Mouse (Mus musculus): ENCODE results near the gene Ccnh. TPM values are rescaled to one million over a fixed set of nuclear protein-coding genes. Genes with fewer than 3 reads are reported as not detected.
A peak's percentile ranks its signal among the peaks of the same experiment; 100 is the strongest.
"Not testable (repeated sequence)": the region's sequence is repeated elsewhere in the genome, so short reads cannot be mapped to it uniquely, and the experiment has no call there.

The Ccnh gene
- 97.9 and 105 TPM in 2 replicates for polyA plus RNA-seq (2016; fragmentation: Nextera tagmentation; extraction: Ambion mirVana)

- peaks cover 6% of the 10 kb centered on the region; the same call in 1 of the 2 replicates for H3K4me1 ChIP-seq
- H3K36me3 ChIP-seq: peaks cover 27% of the 10 kb centered on the region
- no peaks in the 10 kb centered on the region for H3K9me3 ChIP-seq (replicated peaks)
- DNase-seq (ENCODE audit: low spot score): peak; percentile 93
- peak within 1 kb of the TSS; percentile 91 for H3K27ac ChIP-seq
- H3K27me3 ChIP-seq (ENCODE audit: low read depth, poor library complexity, severe bottlenecking): no peaks in the 10 kb centered on the region
- WGBS: 2% methylated on average over 44 of the region's 44 CpGs
- H3K4me3 ChIP-seq: peak within 1 kb of the TSS; percentile 95
Observed at GRCm38 (mm10) chr13:85188903-85189643, at the start of gene Ccnh. TSS of gene Ccnh (plus strand) at chr13:85189408.

- H3K4me1 ChIP-seq; H3K27ac ChIP-seq; DNase-seq (ENCODE audit: low spot score); H3K27me3 ChIP-seq (ENCODE audit: low read depth, poor library complexity, severe bottlenecking); H3K36me3 ChIP-seq; H3K9me3 ChIP-seq (replicated peaks); H3K4me3 ChIP-seq: not testable (repeated sequence)
- 94% methylated on average over 16 of the region's 16 CpGs for WGBS
Observed at GRCm38 (mm10) chr13:85143361-85143760, 45.8 kb upstream of the Ccnh start.

- no peaks in the 10 kb centered on the region for H3K27me3 ChIP-seq (ENCODE audit: low read depth, poor library complexity, severe bottlenecking)
- H3K36me3 ChIP-seq: no peaks in the 10 kb centered on the region
- H3K4me3 ChIP-seq: no peak overlapping the region
- no peaks in the 10 kb centered on the region for H3K4me1 ChIP-seq
- DNase-seq (ENCODE audit: low spot score): no peak
- no peaks in the 10 kb centered on the region for H3K9me3 ChIP-seq (replicated peaks)
- no peak overlapping the region for H3K27ac ChIP-seq
Observed at GRCm38 (mm10) chr13:85146471-85146870, 42.7 kb upstream of the Ccnh start.

- Histone ChIP-seq H3K4me3 (no peak overlapping the region), H3K4me1 (no peaks in the 10 kb centered on the region), H3K27me3 (ENCODE audit: low read depth, poor library complexity, severe bottlenecking) (no peaks in the 10 kb centered on the region), H3K36me3 (no peaks in the 10 kb centered on the region), H3K27ac (no peak overlapping the region), H3K9me3 (replicated peaks) (no peaks in the 10 kb centered on the region)
- 88% methylated on average over 6 of the region's 6 CpGs for whole genome bisulfite sequencing
- DNase-seq (ENCODE audit: low spot score): no peak
Observed at GRCm38 (mm10) chr13:85154746-85155145, 34.5 kb upstream of the Ccnh start.

- Histone ChIP-seq H3K4me1 (no peaks in the 10 kb centered on the region), H3K27me3 (ENCODE audit: low read depth, poor library complexity, severe bottlenecking) (no peaks in the 10 kb centered on the region), H3K27ac (no peak overlapping the region), H3K4me3 (no peak overlapping the region), H3K36me3 (no peaks in the 10 kb centered on the region), H3K9me3 (replicated peaks) (no peaks in the 10 kb centered on the region)
- 88% methylated on average over 2 of the region's 2 CpGs for WGBS
- DNase-seq (ENCODE audit: low spot score): no peak
Observed at GRCm38 (mm10) chr13:85159971-85160370, 29.2 kb upstream of the Ccnh start.

GRCm38 (mm10) chr13:85164512-85165124 lies 24.6 kb upstream of the Ccnh start:
- Histone ChIP-seq H3K27ac (no peak overlapping the region), H3K27me3 (ENCODE audit: low read depth, poor library complexity, severe bottlenecking) (no peaks in the 10 kb centered on the region), H3K4me3 (no peak overlapping the region), H3K4me1 (no peaks in the 10 kb centered on the region), H3K9me3 (replicated peaks) (no peaks in the 10 kb centered on the region), H3K36me3 (no peaks in the 10 kb centered on the region)
- 53% methylated on average over 4 of the region's 4 CpGs for WGBS
- DNase-seq (ENCODE audit: low spot score): no peak

- H3K36me3 ChIP-seq: peaks cover 29% of the 10 kb centered on the region
- H3K27me3 ChIP-seq (ENCODE audit: low read depth, poor library complexity, severe bottlenecking): no peaks in the 10 kb centered on the region
- H3K9me3 ChIP-seq (replicated peaks): no peaks in the 10 kb centered on the region
- 3% methylated on average over 17 of the region's 17 CpGs for WGBS
- H3K4me3 ChIP-seq: peak overlapping the region; percentile 95
- H3K27ac ChIP-seq: peak overlapping the region; percentile 91
- no peak for DNase-seq (ENCODE audit: low spot score)
- H3K4me1 ChIP-seq: peaks cover 6% of the 10 kb centered on the region; the same call in 1 of the 2 replicates
Observed at GRCm38 (mm10) chr13:85189644-85190121, 475 bp downstream of the Ccnh start.

GRCm38 (mm10) chr13:85191253-85191652 lies 2.0 kb downstream of the Ccnh start:
- Histone ChIP-seq H3K4me3 (no peak overlapping the region), H3K4me1 (peaks cover 6% of the 10 kb centered on the region; the same call in 1 of the 2 replicates), H3K27me3 (ENCODE audit: low read depth, poor library complexity, severe bottlenecking) (no peaks in the 10 kb centered on the region), H3K9me3 (replicated peaks) (no peaks in the 10 kb centered on the region), H3K27ac (no peak overlapping the region), H3K36me3 (peaks cover 31% of the 10 kb centered on the region)
- no peak for DNase-seq (ENCODE audit: low spot score)
- 93% methylated on average over 2 of the region's 2 CpGs for WGBS

- DNase-seq (ENCODE audit: low spot score): no peak
- Histone ChIP-seq H3K27me3 (ENCODE audit: low read depth, poor library complexity, severe bottlenecking) (no peaks in the 10 kb centered on the region), H3K4me3 (no peak overlapping the region), H3K9me3 (replicated peaks) (no peaks in the 10 kb centered on the region), H3K4me1 (no peaks in the 10 kb centered on the region), H3K36me3 (peaks cover 54% of the 10 kb centered on the region), H3K27ac (no peak overlapping the region)
- 82% methylated on average over 2 of the region's 2 CpGs for WGBS
Observed at GRCm38 (mm10) chr13:85207493-85207892, 18.3 kb downstream of the Ccnh start.

- Histone ChIP-seq H3K4me3 (no peak overlapping the region), H3K27ac (no peak overlapping the region), H3K4me1 (no peaks in the 10 kb centered on the region), H3K36me3 (peaks cover 55% of the 10 kb centered on the region), H3K27me3 (ENCODE audit: low read depth, poor library complexity, severe bottlenecking) (no peaks in the 10 kb centered on the region), H3K9me3 (replicated peaks) (no peaks in the 10 kb centered on the region)
- WGBS: 93% methylated on average over 6 of the region's 6 CpGs
- no peak for DNase-seq (ENCODE audit: low spot score)
Observed at GRCm38 (mm10) chr13:85208656-85209055, 19.4 kb downstream of the Ccnh start.

- H3K4me1 ChIP-seq: no peaks in the 10 kb centered on the region
- H3K27ac ChIP-seq: no peak overlapping the region
- no peaks in the 10 kb centered on the region for H3K9me3 ChIP-seq (replicated peaks)
- WGBS: 89% methylated on average over 1 of the region's 1 CpGs
- no peaks in the 10 kb centered on the region for H3K27me3 ChIP-seq (ENCODE audit: low read depth, poor library complexity, severe bottlenecking)
- peaks cover 60% of the 10 kb centered on the region for H3K36me3 ChIP-seq
- no peak for DNase-seq (ENCODE audit: low spot score)
- H3K4me3 ChIP-seq: no peak overlapping the region
Observed at GRCm38 (mm10) chr13:85210353-85210752, 21.1 kb downstream of the Ccnh start.

GRCm38 (mm10) chr13:85218656-85219055 lies 29.4 kb downstream of the Ccnh start:
- Histone ChIP-seq H3K36me3 (peaks cover 68% of the 10 kb centered on the region), H3K27ac (no peak overlapping the region), H3K27me3 (ENCODE audit: low read depth, poor library complexity, severe bottlenecking) (no peaks in the 10 kb centered on the region), H3K9me3 (replicated peaks) (no peaks in the 10 kb centered on the region), H3K4me1 (no peaks in the 10 kb centered on the region), H3K4me3 (no peak overlapping the region)
- WGBS: 85% methylated on average over 4 of the region's 4 CpGs
- no peak for DNase-seq (ENCODE audit: low spot score)

GRCm38 (mm10) chr13:85238760-85239159 lies 49.6 kb downstream of the Ccnh start:
- no peaks in the 10 kb centered on the region for H3K27me3 ChIP-seq (ENCODE audit: low read depth, poor library complexity, severe bottlenecking)
- no peak for DNase-seq (ENCODE audit: low spot score)
- H3K9me3 ChIP-seq (replicated peaks): no peaks in the 10 kb centered on the region
- H3K36me3 ChIP-seq: peaks cover 31% of the 10 kb centered on the region
- H3K4me3 ChIP-seq: no peak overlapping the region
- no peaks in the 10 kb centered on the region for H3K4me1 ChIP-seq
- no peak overlapping the region for H3K27ac ChIP-seq
- WGBS: 91% methylated on average over 7 of the region's 7 CpGs
